Mouse (Mus musculus): ENCODE measurements around the gene Xlr4c. TPM values are rescaled to one million over a fixed set of nuclear protein-coding genes. Genes with fewer than 3 reads are reported as not detected.
"Not testable (repeated sequence)": the region's sequence is repeated elsewhere in the genome, so short reads cannot be mapped to it uniquely, and the experiment has no call there.

Gene Xlr4c
- polyA plus RNA-seq, 1 experiment from 2014 or later, result 0.40 TPM

- H3K9ac ChIP-seq (ENCODE audit: low read depth, low read length), result no peak overlapping the region
- no peak overlapping the region for H3K27ac ChIP-seq (ENCODE audit: low read depth, low read length)
- no peak for ATAC-seq
- H3K4me2 ChIP-seq (replicated peaks; ENCODE audit: low read depth), result no peak overlapping the region
- H3K36me3 ChIP-seq (ENCODE audit: control insufficient read depth, insufficient read depth), result no peaks in the 10 kb centered on the region
- TF ChIP-seq CTCF (IDR thresholded peaks at IDR 0.05; ENCODE audit: low read depth), result no peak
- H3K4me3 ChIP-seq (ENCODE audit: low read depth, low read length), result no peak overlapping the region
- H3K27me3 ChIP-seq (replicated peaks; ENCODE audit: control insufficient read depth, insufficient read depth, low read length), result no peaks in the 10 kb centered on the region
- 59% methylated on average over 1 of the region's 1 CpGs for WGBS
- H3K4me1 ChIP-seq (replicated peaks; ENCODE audit: control insufficient read depth, insufficient read depth, low read length), result no peaks in the 10 kb centered on the region
- H3K9me3 ChIP-seq (ENCODE audit: control insufficient read depth), result no peaks in the 10 kb centered on the region
These were observed 17.6 kb downstream of the Xlr4c start for GRCm38 (mm10) chrX:73225365-73225764.

- not testable (repeated sequence) for H3K9me3 ChIP-seq (ENCODE audit: control insufficient read depth); H3K4me3 ChIP-seq (ENCODE audit: low read depth, low read length); H3K4me1 ChIP-seq (replicated peaks; ENCODE audit: control insufficient read depth, insufficient read depth, low read length); H3K9ac ChIP-seq (ENCODE audit: low read depth, low read length); H3K27me3 ChIP-seq (replicated peaks; ENCODE audit: control insufficient read depth, insufficient read depth, low read length); H3K36me3 ChIP-seq (ENCODE audit: control insufficient read depth, insufficient read depth); H3K27ac ChIP-seq (ENCODE audit: low read depth, low read length); H3K4me2 ChIP-seq (replicated peaks; ENCODE audit: low read depth); ATAC-seq
- WGBS, result 80% methylated on average over 11 of the region's 19 CpGs
These were observed 28.9 kb downstream of the Xlr4c start, which contains the start of gene Xlr4b for GRCm38 (mm10) chrX:73213819-73214564. Xlr4b (plus strand) TSS chrX:73214333.

GRCm38 (mm10) chrX:73191934-73192333 lies 51.0 kb downstream of the Xlr4c start, which contains the start of gene Xlr3b:
Xlr3b (plus strand) TSS chrX:73192207.
- not testable (repeated sequence) for H3K9me3 ChIP-seq (ENCODE audit: control insufficient read depth)
- 79% methylated on average over 11 of the region's 12 CpGs for WGBS

More at GRCm38 (mm10) chrX:73191934-73192333, 51.0 kb downstream of the Xlr4c start, which contains the start of gene Xlr3b:
- H3K4me3 ChIP-seq (ENCODE audit: low read depth, low read length); H3K27me3 ChIP-seq (replicated peaks; ENCODE audit: control insufficient read depth, insufficient read depth, low read length); H3K27ac ChIP-seq (ENCODE audit: low read depth, low read length); H3K9ac ChIP-seq (ENCODE audit: low read depth, low read length); H3K4me2 ChIP-seq (replicated peaks; ENCODE audit: low read depth); H3K36me3 ChIP-seq (ENCODE audit: control insufficient read depth, insufficient read depth); ATAC-seq; H3K4me1 ChIP-seq (replicated peaks; ENCODE audit: control insufficient read depth, insufficient read depth, low read length): not testable (repeated sequence)

Other genes with a start within 250 kb of the Xlr4c start
- gene Pnma5, start 206.0 kb downstream of the Xlr4c start, polyA plus RNA-seq (2015; fragmentation: Nextera tagmentation; extraction: Ambion mirVana), result not detected in 2 replicates
- gene Pnma3, start 178.3 kb downstream of the Xlr4c start, polyA plus RNA-seq (2015; fragmentation: Nextera tagmentation; extraction: Ambion mirVana), result 0.04 TPM in 1 of 2 replicates, not detected in the other
- 1.9 and 4.1 TPM in 2 replicates for gene Xlr4a, start 160.7 kb downstream of the Xlr4c start, polyA plus RNA-seq (2015; fragmentation: Nextera tagmentation; extraction: Ambion mirVana)
- 2.8 and 6.3 TPM in 2 replicates for gene Xlr3a, start 146.0 kb downstream of the Xlr4c start, polyA plus RNA-seq (2015; fragmentation: Nextera tagmentation; extraction: Ambion mirVana)
- gene Gm14685, start 126.1 kb downstream of the Xlr4c start, polyA plus RNA-seq (2015; fragmentation: Nextera tagmentation; extraction: Ambion mirVana), result 1.8 and 2.4 TPM in 2 replicates
- 0.17 TPM in 1 of 2 replicates, not detected in the other for gene Xlr5b, start 94.3 kb downstream of the Xlr4c start, polyA plus RNA-seq (2015; fragmentation: Nextera tagmentation; extraction: Ambion mirVana)
- 1.4 and 1.8 TPM in 2 replicates for gene DXBay18, start 93.7 kb downstream of the Xlr4c start, polyA plus RNA-seq (2015; fragmentation: Nextera tagmentation; extraction: Ambion mirVana)
- gene Spin2d, start 66.1 kb downstream of the Xlr4c start, polyA plus RNA-seq (2015; fragmentation: Nextera tagmentation; extraction: Ambion mirVana), result not detected in 2 replicates
- 0.91 and 2.6 TPM in 2 replicates for gene Xlr3b, start 50.9 kb downstream of the Xlr4c start, polyA plus RNA-seq (2015; fragmentation: Nextera tagmentation; extraction: Ambion mirVana)
- 0.50 and 0.88 TPM in 2 replicates for gene Xlr4b, start 28.8 kb downstream of the Xlr4c start, polyA plus RNA-seq (2015; fragmentation: Nextera tagmentation; extraction: Ambion mirVana)
- 21.8 and 24.2 TPM in 2 replicates for gene F8a, start 14.8 kb downstream of the Xlr4c start, polyA plus RNA-seq (2015; fragmentation: Nextera tagmentation; extraction: Ambion mirVana)
- gene Xlr3c, start 22.3 kb upstream of the Xlr4c start, polyA plus RNA-seq (2015; fragmentation: Nextera tagmentation; extraction: Ambion mirVana), result not detected in 2 replicates
- gene Xlr5a, start 49.8 kb upstream of the Xlr4c start, polyA plus RNA-seq (2015; fragmentation: Nextera tagmentation; extraction: Ambion mirVana), result 0.65 and 0.97 TPM in 2 replicates
- gene Xlr5c, start 49.8 kb upstream of the Xlr4c start, polyA plus RNA-seq (2015; fragmentation: Nextera tagmentation; extraction: Ambion mirVana), result 0.54 and 0.59 TPM in 2 replicates
- gene Gm45015, start 93.7 kb upstream of the Xlr4c start, polyA plus RNA-seq (2015; fragmentation: Nextera tagmentation; extraction: Ambion mirVana), result not detected in 2 replicates
- gene Zfp275, start 99.5 kb upstream of the Xlr4c start, polyA plus RNA-seq (2015; fragmentation: Nextera tagmentation; extraction: Ambion mirVana), result 2.2 and 2.3 TPM in 2 replicates
- gene Gm18336, start 155.6 kb upstream of the Xlr4c start, polyA plus RNA-seq (2015; fragmentation: Nextera tagmentation; extraction: Ambion mirVana), result not detected in 2 replicates
- gene Zfp92, start 168.0 kb upstream of the Xlr4c start, polyA plus RNA-seq (2015; fragmentation: Nextera tagmentation; extraction: Ambion mirVana), result 0.21 and 0.26 TPM in 2 replicates
- gene Trex2, start 192.2 kb upstream of the Xlr4c start, polyA plus RNA-seq (2015; fragmentation: Nextera tagmentation; extraction: Ambion mirVana), result not detected in 2 replicates
- gene Haus7, start 215.9 kb upstream of the Xlr4c start, polyA plus RNA-seq (2015; fragmentation: Nextera tagmentation; extraction: Ambion mirVana), result 38.2 and 38.6 TPM in 2 replicates
- 35.2 and 43.0 TPM in 2 replicates for gene Bgn, start 240.5 kb upstream of the Xlr4c start, polyA plus RNA-seq (2015; fragmentation: Nextera tagmentation; extraction: Ambion mirVana)